Mouse (Mus musculus): ENCODE data around the gene Fli1. TPM values are rescaled to one million over a fixed set of nuclear protein-coding genes. Genes with fewer than 3 reads are reported as not detected.

Gene Fli1
- polyA plus RNA-seq, 1 experiment from 2014 or later, result 15.0 TPM

DNA sequence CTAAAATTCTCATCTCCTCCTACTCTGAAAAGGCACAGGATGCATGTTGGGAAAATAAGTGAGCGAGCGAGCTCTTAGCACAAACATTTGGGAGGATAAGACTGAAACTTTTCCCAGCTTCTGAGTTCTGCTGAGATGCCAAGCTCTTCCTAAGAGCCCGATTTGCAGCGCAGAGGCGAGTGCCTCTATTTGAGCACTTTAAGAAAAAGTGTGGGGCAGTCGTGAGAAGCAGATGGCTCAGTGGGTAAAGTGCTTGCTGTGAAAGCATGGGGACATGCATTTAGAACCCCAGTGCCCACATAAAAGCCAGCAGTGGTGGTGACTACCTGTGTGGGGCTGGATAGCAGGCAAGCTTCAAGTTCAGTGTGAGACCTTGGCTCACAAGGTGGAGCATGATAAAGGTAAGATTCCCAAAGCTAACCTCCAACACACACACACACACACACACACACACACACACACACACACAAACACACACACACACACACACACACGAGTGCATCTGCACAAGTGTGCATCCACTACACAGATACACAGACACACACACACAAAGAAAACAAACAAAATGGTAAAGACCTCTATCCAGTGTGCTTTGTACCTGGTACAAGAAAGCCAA, 37.1 kb downstream of the Fli1 start:
- no peak overlapping the region for H3K4me3 ChIP-seq (ENCODE audit: low read depth, low read length)
- no peak overlapping the region for H3K9ac ChIP-seq (ENCODE audit: low read length)
- no peak overlapping the region for H3K4me2 ChIP-seq (ENCODE audit: low read length)
- peak overlapping the region; percentile 59 for H3K27ac ChIP-seq (ENCODE audit: low read depth)
- DNase-seq (ENCODE audit: low spot score), result no peak
- 78% methylated on average over 7 of the region's 7 CpGs for WGBS
- H3K4me1 ChIP-seq (replicated peaks; ENCODE audit: control insufficient read depth, insufficient read depth, low read length), result peaks cover 22% of the 10 kb centered on the region
- no peaks in the 10 kb centered on the region for H3K36me3 ChIP-seq (ENCODE audit: control insufficient read depth, insufficient read depth, low read length)
- H3K9me3 ChIP-seq (ENCODE audit: control insufficient read depth, low read length), result no peaks in the 10 kb centered on the region
- no peaks in the 10 kb centered on the region for H3K27me3 ChIP-seq (replicated peaks; ENCODE audit: control insufficient read depth, insufficient read depth, low read length)
- no peak for ATAC-seq (replicated peaks; ENCODE audit: low FRiP score, low TSS enrichment, low read depth)

DNA sequence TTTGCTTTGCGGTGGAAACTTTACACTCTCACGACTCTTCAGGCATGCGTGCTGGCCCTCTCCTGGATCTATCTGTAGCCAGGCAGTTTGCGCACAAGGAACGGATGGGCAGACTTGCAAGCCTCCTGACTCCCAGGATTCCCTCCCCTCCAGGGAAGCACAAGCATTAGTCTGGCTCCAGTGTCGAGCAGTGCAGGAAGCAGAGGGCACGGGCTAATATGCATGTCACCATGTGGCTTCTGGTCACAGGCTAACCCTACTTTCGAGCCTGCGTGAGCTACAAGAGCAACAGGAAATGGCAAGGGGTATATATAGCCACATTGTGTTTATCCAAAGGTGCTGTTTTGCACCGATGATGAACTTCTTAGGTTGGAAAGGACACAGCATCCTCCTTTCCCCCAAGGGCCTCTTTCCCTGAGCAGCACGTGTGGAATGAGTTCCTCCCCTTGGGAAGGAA, 38.6 kb downstream of the Fli1 start:
- Histone ChIP-seq H3K9me3 (ENCODE audit: control insufficient read depth, low read length) (no peaks in the 10 kb centered on the region), H3K36me3 (ENCODE audit: control insufficient read depth, insufficient read depth, low read length) (no peaks in the 10 kb centered on the region), H3K4me2 (ENCODE audit: low read length) (no peak overlapping the region), H3K27ac (ENCODE audit: low read depth) (no peak overlapping the region), H3K4me3 (ENCODE audit: low read depth, low read length) (no peak overlapping the region), H3K27me3 (replicated peaks; ENCODE audit: control insufficient read depth, insufficient read depth, low read length) (no peaks in the 10 kb centered on the region), H3K4me1 (replicated peaks; ENCODE audit: control insufficient read depth, insufficient read depth, low read length) (peaks cover 25% of the 10 kb centered on the region), H3K9ac (ENCODE audit: low read length) (no peak overlapping the region)
- 44% methylated on average over 11 of the region's 11 CpGs for WGBS
- ATAC-seq (replicated peaks; ENCODE audit: low FRiP score, low TSS enrichment, low read depth), result no peak
- no peak for DNase-seq (ENCODE audit: low spot score)

DNA sequence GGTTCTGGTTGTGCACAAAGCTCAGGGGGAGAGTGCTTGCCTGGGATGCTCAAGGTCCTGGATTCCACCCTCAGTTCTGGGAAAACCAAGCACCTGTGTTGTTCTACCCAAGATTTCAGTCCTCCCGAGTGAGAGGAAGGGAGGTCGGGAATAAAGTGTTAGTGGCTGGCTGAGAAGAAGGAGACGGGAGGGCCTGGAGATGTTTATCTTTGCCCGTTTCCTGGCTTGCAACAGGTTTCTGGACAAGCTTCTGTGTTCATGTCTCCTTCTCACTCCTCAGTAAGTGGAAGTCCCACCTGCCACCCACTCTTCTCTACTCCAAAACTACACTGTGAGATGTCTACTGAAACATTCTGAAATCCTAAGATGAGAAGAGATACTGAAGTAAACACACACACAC, 39.2 kb downstream of the Fli1 start:
- Histone ChIP-seq H3K9me3 (ENCODE audit: control insufficient read depth, low read length) (no peaks in the 10 kb centered on the region), H3K36me3 (ENCODE audit: control insufficient read depth, insufficient read depth, low read length) (no peaks in the 10 kb centered on the region), H3K4me2 (ENCODE audit: low read length) (no peak overlapping the region), H3K4me1 (replicated peaks; ENCODE audit: control insufficient read depth, insufficient read depth, low read length) (peaks cover 25% of the 10 kb centered on the region), H3K27ac (ENCODE audit: low read depth) (no peak overlapping the region), H3K4me3 (ENCODE audit: low read depth, low read length) (no peak overlapping the region), H3K9ac (ENCODE audit: low read length) (no peak overlapping the region), H3K27me3 (replicated peaks; ENCODE audit: control insufficient read depth, insufficient read depth, low read length) (no peaks in the 10 kb centered on the region)
- 38% methylated on average over 4 of the region's 4 CpGs for WGBS
- no peak for DNase-seq (ENCODE audit: low spot score)
- ATAC-seq (replicated peaks; ENCODE audit: low FRiP score, low TSS enrichment, low read depth), result no peak

DNA sequence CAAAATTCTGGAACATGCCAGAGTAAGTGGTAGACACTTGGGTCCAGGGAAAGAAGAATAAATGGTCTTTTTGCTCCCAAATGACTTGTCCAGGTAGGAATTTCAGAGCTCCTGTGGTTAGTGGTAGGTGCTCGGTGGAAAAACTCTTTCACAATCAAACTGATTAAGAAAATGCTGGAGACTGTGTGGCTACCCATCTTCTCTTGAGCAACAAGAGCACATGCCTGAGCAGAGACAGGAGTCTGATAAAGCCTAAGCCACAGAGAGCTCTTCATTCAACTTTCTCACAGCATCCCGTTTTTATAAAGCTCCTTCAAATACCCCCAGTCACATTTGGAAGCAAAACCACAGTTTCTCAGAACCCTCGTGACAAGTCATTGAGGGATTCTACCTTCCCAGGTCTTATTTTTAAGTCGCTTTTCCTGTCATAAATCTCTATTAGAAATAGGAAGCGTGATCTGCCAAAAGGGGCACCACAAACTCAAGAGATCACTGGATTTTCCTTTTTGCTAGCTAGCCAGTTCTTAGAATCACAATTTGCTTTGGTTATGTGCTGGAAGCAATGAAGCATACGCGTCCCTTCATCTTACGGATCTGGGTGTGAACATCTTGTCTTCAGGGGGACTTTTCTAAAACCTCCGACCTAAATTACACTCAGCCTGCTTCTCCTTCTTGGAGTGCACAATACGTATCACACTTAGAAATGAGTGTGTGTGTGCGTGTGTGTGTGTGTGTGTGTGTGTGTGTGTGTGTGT, 40.2 kb downstream of the Fli1 start:
- WGBS, result 77% methylated on average over 11 of the region's 11 CpGs
- Histone ChIP-seq H3K36me3 (ENCODE audit: control insufficient read depth, insufficient read depth, low read length) (no peaks in the 10 kb centered on the region), H3K9me3 (ENCODE audit: control insufficient read depth, low read length) (no peaks in the 10 kb centered on the region), H3K4me3 (ENCODE audit: low read depth, low read length) (no peak overlapping the region), H3K9ac (ENCODE audit: low read length) (no peak overlapping the region), H3K4me2 (ENCODE audit: low read length) (no peak overlapping the region), H3K27ac (ENCODE audit: low read depth) (no peak overlapping the region), H3K27me3 (replicated peaks; ENCODE audit: control insufficient read depth, insufficient read depth, low read length) (no peaks in the 10 kb centered on the region), H3K4me1 (replicated peaks; ENCODE audit: control insufficient read depth, insufficient read depth, low read length) (peaks cover 22% of the 10 kb centered on the region)
- ATAC-seq (replicated peaks; ENCODE audit: low FRiP score, low TSS enrichment, low read depth) (no peak), DNase-seq (ENCODE audit: low spot score) (no peak)

DNA sequence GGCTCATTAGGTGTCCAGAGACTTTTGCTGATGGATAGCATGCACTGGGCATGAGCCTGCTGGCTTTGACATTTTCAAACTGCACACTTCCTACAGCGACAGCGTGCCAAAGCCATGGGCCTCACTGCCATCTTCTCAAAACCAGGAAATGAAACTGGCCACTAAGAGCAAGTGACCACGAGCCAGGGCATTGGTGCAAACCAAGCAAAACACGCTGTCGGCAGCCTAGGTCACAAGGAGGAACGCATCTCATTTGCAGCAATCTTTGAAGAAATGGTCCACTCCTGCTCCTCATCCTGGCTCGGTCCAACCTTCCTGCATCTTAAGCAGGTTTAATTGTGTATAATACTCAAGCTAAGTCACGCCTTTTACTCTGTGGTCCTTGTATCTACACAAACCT, 41.8 kb downstream of the Fli1 start:
- H3K27ac ChIP-seq (ENCODE audit: low read depth), result no peak overlapping the region
- H3K9ac ChIP-seq (ENCODE audit: low read length), result no peak overlapping the region
- peaks cover 10% of the 10 kb centered on the region for H3K4me1 ChIP-seq (replicated peaks; ENCODE audit: control insufficient read depth, insufficient read depth, low read length)
- no peaks in the 10 kb centered on the region for H3K9me3 ChIP-seq (ENCODE audit: control insufficient read depth, low read length)
- no peak overlapping the region for H3K4me2 ChIP-seq (ENCODE audit: low read length)
- ATAC-seq (replicated peaks; ENCODE audit: low FRiP score, low TSS enrichment, low read depth) (no peak), DNase-seq (ENCODE audit: low spot score) (no peak)
- no peaks in the 10 kb centered on the region for H3K27me3 ChIP-seq (replicated peaks; ENCODE audit: control insufficient read depth, insufficient read depth, low read length)
- H3K36me3 ChIP-seq (ENCODE audit: control insufficient read depth, insufficient read depth, low read length), result no peaks in the 10 kb centered on the region
- WGBS, result 87% methylated on average over 8 of the region's 8 CpGs
- no peak overlapping the region for H3K4me3 ChIP-seq (ENCODE audit: low read depth, low read length)

DNA sequence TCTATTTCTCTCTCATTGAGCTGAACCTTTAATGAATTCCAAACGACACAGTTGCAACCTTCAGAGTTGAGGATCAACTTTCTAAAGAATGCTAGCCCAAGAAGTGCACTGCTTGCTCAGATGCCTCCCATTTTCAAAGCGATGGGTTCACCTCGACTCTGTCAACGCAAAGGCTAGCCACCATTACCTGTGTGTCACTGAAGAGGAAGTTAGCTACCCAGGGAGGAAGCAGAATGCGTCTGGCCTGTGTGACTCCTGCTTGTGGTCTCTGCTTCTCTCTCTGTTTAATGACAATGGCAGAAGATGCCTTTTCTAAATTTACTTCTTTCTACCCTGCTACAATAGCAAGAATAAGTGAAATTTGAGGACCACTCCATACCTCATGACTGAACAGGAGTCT, 42.6 kb downstream of the Fli1 start:
- DNase-seq (ENCODE audit: low spot score) (no peak), ATAC-seq (replicated peaks; ENCODE audit: low FRiP score, low TSS enrichment, low read depth) (no peak)
- Histone ChIP-seq H3K9me3 (ENCODE audit: control insufficient read depth, low read length) (no peaks in the 10 kb centered on the region), H3K36me3 (ENCODE audit: control insufficient read depth, insufficient read depth, low read length) (no peaks in the 10 kb centered on the region), H3K9ac (ENCODE audit: low read length) (no peak overlapping the region), H3K4me1 (replicated peaks; ENCODE audit: control insufficient read depth, insufficient read depth, low read length) (peaks cover 15% of the 10 kb centered on the region), H3K27me3 (replicated peaks; ENCODE audit: control insufficient read depth, insufficient read depth, low read length) (no peaks in the 10 kb centered on the region), H3K27ac (ENCODE audit: low read depth) (no peak overlapping the region), H3K4me3 (ENCODE audit: low read depth, low read length) (no peak overlapping the region), H3K4me2 (ENCODE audit: low read length) (no peak overlapping the region)
- WGBS, result 71% methylated on average over 5 of the region's 5 CpGs

DNA sequence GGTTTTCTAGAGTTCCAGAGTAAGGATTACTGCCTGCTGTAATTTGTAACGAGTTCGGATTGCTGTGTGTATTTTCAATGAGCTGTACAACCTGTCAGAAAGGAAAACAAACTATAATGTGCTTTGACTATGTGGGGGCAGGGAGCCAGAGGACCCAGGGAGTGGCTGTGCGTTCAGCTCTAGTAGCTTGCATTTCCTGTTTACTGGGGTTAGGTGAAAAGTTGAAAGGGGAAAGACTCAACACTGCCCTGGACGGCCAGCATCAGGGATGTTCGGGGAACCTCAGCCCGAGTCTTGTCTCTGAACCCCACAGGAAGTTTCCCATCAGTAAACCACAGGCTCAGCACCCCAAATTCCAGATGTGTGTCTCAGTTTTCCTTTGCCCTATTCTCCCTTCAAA, 43.2 kb downstream of the Fli1 start:
- no peaks in the 10 kb centered on the region for H3K36me3 ChIP-seq (ENCODE audit: control insufficient read depth, insufficient read depth, low read length)
- no peaks in the 10 kb centered on the region for H3K27me3 ChIP-seq (replicated peaks; ENCODE audit: control insufficient read depth, insufficient read depth, low read length)
- 39% methylated on average over 6 of the region's 6 CpGs for WGBS
- no peak overlapping the region for H3K4me3 ChIP-seq (ENCODE audit: low read depth, low read length)
- no peak for ATAC-seq (replicated peaks; ENCODE audit: low FRiP score, low TSS enrichment, low read depth)
- no peaks in the 10 kb centered on the region for H3K9me3 ChIP-seq (ENCODE audit: control insufficient read depth, low read length)
- no peak overlapping the region for H3K9ac ChIP-seq (ENCODE audit: low read length)
- H3K4me2 ChIP-seq (ENCODE audit: low read length), result no peak overlapping the region
- peaks cover 17% of the 10 kb centered on the region for H3K4me1 ChIP-seq (replicated peaks; ENCODE audit: control insufficient read depth, insufficient read depth, low read length)
- no peak overlapping the region for H3K27ac ChIP-seq (ENCODE audit: low read depth)
- no peak for DNase-seq (ENCODE audit: low spot score)

DNA sequence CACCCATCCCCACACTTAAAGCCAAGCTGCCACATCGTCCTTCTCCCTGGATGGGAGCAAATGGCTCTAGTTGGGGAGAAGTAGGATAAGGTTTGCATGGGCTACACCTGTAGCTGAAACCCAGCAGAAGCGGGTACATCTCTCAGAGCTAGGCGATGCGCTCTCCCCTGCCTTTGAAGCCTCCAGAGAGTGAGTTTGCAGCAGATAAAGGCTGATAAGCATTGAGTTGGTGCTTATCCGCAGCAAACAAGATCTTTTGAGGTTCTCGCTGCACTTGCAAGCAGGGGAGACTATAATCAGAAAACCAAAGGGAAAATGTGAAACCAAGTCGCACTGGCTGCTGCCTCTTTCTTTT, 47.0 kb downstream of the Fli1 start:
- Histone ChIP-seq H3K4me2 (ENCODE audit: low read length) (peak overlapping the region; percentile 24; the same call in 1 of the 2 replicates), H3K27ac (ENCODE audit: low read depth) (0 out of 2 replicates have a peak overlapping the region, but pooled peaks have one; percentile 3), H3K9ac (ENCODE audit: low read length) (no peak overlapping the region), H3K9me3 (ENCODE audit: control insufficient read depth, low read length) (no peaks in the 10 kb centered on the region), H3K27me3 (replicated peaks; ENCODE audit: control insufficient read depth, insufficient read depth, low read length) (no peaks in the 10 kb centered on the region), H3K4me1 (replicated peaks; ENCODE audit: control insufficient read depth, insufficient read depth, low read length) (peaks cover 11% of the 10 kb centered on the region), H3K4me3 (ENCODE audit: low read depth, low read length) (no peak overlapping the region), H3K36me3 (ENCODE audit: control insufficient read depth, insufficient read depth, low read length) (no peaks in the 10 kb centered on the region)
- peak; percentile 53 for DNase-seq (ENCODE audit: low spot score)
- 33% methylated on average over 7 of the region's 7 CpGs for WGBS
- ATAC-seq (replicated peaks; ENCODE audit: low FRiP score, low TSS enrichment, low read depth), result no peak; the same call in 1 of the 2 replicates

Data from intestine, embryonic 14.5 days (tissue).